ENCODE assay signal across 21 mouse cellular contexts in genomic region chr5:45844723-45845122, GRCm38 (mm10).
"Had no signal": no experiment of that assay in that cellular context is flagged by ENCODE, and none has a peak within 500 bp of the region (broad histone marks: within the 10 kb centered on the region; RNA-seq: fewer than 3 reads in every experiment).

No protein-coding gene starts in this region.

- H3K36me3 ChIP-seq: limb, embryonic 12.5 days; limb, embryonic 15.5 days; lung, embryonic 15.5 days; neural tube, embryonic 12.5 days; neural tube, embryonic 15.5 days; stomach, embryonic 15.5 days had no signal

- DNase-seq: kidney, adult 18-20 months; kidney, adult 9 months; kidney, postnatal 14 days; kidney, postnatal 4 days; left cerebral cortex, postnatal 4 days; lung, adult 18-20 months; lung, postnatal 10 days; midbrain, embryonic 14.5 days; right cerebral cortex, adult 18-20 months; right cerebral cortex, postnatal 14 days; spleen, adult 18-20 months; thymus, postnatal 25 days had no signal

- H3K4me3 ChIP-seq: limb, embryonic 12.5 days; limb, embryonic 15.5 days; lung, embryonic 15.5 days; neural tube, embryonic 12.5 days; neural tube, embryonic 15.5 days; stomach, embryonic 15.5 days had no signal

- H3K27ac ChIP-seq: limb, embryonic 12.5 days; limb, embryonic 15.5 days; liver, embryonic 14.5 days; lung, embryonic 15.5 days; macrophage; neural tube, embryonic 12.5 days; neural tube, embryonic 15.5 days; stomach, embryonic 15.5 days had no signal

- H3K9me3 ChIP-seq: limb, embryonic 12.5 days; limb, embryonic 15.5 days; lung, embryonic 15.5 days; neural tube, embryonic 12.5 days; neural tube, embryonic 15.5 days; stomach, embryonic 15.5 days had no signal

- H3K4me2 ChIP-seq: limb, embryonic 12.5 days; limb, embryonic 15.5 days; lung, embryonic 15.5 days; midbrain, embryonic 11.5 days; neural tube, embryonic 12.5 days; neural tube, embryonic 15.5 days; stomach, embryonic 15.5 days had no signal

- H3K9ac ChIP-seq: limb, embryonic 12.5 days; limb, embryonic 15.5 days; liver, embryonic 14.5 days; lung, embryonic 15.5 days; neural tube, embryonic 12.5 days; neural tube, embryonic 15.5 days; stomach, embryonic 15.5 days had no signal

- H3K4me1 ChIP-seq: limb, embryonic 12.5 days; limb, embryonic 15.5 days; lung, embryonic 15.5 days; neural tube, embryonic 12.5 days; neural tube, embryonic 15.5 days; stomach, embryonic 15.5 days had no signal

- H3K27me3 ChIP-seq: limb, embryonic 12.5 days; limb, embryonic 15.5 days; lung, embryonic 15.5 days; neural tube, embryonic 12.5 days; neural tube, embryonic 15.5 days; stomach, embryonic 15.5 days had no signal
